Mouse (Mus musculus): Measurements from ENCODE around the gene Tmc3. TPM values are rescaled to one million over a fixed set of nuclear protein-coding genes. Genes with fewer than 3 reads are reported as not detected.

Gene Tmc3
- polyA plus RNA-seq, 2 experiments, result 0.17 to 0.18 TPM

DNA sequence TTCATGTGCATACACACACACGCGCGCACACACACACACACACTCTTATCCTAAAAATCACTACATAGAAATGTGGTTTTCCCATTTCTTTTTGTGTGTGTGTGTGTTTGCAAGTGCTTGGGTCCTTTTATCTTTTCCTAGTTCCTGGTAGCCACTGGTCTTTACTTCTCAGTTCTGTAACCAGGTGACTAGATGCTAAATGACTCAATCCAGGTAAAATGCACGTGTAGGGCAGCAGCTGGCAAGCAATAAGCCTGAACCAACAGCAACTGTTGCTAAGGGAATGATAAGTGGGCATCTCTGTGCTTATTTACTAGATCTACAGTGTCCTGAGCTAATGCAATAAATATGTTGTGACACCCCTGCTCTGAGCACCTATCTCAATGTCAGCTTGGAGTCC, 42.6 kb downstream of the Tmc3 start:
- Histone ChIP-seq H3K9me3 (ENCODE audit: control insufficient read depth, low read length) (no peaks in the 10 kb centered on the region), H3K4me3 (ENCODE audit: insufficient read depth in 1 of 2, low read depth in 2 of 2, low read length in 2 of 2) (no peak overlapping the region), H3K4me1 (replicated peaks; ENCODE audit: control insufficient read depth in 2 of 2, insufficient read depth in 2 of 2, low read length in 1 of 2) (peaks cover 4 to 5% of the 10 kb centered on the region in 2 experiments; a peak in 2 of 4 replicates), H3K4me2 (ENCODE audit: low read depth) (no peak overlapping the region), H3K27me3 (ENCODE audit: control insufficient read depth, insufficient read depth, low read length) (no peaks in the 10 kb centered on the region), H3K36me3 (replicated peaks; ENCODE audit: control insufficient read depth, insufficient read depth, low read depth) (no peaks in the 10 kb centered on the region), H3K27ac (no peak overlapping the region), H3K9ac (replicated peaks) (no peak overlapping the region)
- TF ChIP-seq CTCF (IDR thresholded peaks at IDR 0.05; ENCODE audit: low read depth) (no peak), EP300 (IDR thresholded peaks at IDR 0.05; ENCODE audit: low read depth) (no peak)
- 76% methylated on average over 4 of the region's 4 CpGs for WGBS (ENCODE audit: insufficient replicate concordance)
- ATAC-seq (ENCODE audit: insufficient read depth) (no peak), DNase-seq (ENCODE audit: low read depth in 3 of 3, low spot score in 3 of 3) (no peak)

DNA sequence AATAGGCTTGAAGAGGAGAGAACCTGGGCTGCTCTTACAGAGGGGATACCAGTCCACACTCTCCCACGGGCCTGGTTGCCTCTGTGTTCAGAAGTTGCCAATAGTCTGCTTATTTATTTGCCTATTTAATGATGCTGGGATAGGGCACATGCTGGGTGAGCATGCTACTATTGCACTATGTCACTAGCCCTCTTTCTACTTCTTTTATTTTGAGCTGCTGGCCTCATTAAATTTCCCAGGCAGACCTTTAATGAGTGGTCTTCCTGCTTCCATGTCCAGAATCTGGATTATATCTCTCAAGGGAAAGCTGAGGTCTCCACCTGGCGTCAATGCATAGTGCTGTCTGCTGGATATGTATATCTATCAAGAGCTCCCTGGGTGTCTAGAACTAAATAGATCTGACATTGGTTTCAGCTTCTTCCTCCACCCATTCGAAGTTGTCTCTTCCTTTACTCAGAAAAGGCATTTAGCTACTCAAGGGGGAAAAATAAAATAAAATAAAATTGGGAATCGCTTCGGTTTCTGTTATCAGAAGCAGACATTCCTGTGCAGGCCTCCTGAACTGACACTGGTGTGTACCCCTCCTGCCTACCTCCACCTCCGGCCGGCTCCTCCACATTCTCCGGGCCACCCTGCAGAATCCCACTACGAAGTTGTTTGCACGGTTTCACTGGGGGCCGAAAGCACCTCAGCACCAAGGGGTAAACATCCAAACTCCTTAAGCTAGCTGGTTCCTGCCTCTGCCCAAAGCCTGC, 46.5 kb downstream of the Tmc3 start:
- Histone ChIP-seq H3K36me3 (replicated peaks; ENCODE audit: control insufficient read depth, insufficient read depth, low read depth) (no peaks in the 10 kb centered on the region), H3K4me3 (ENCODE audit: insufficient read depth in 1 of 2, low read depth in 2 of 2, low read length in 2 of 2) (peak overlapping the region; percentile 61 to 62), H3K4me1 (replicated peaks; ENCODE audit: control insufficient read depth in 2 of 2, insufficient read depth in 2 of 2, low read length in 1 of 2) (peaks cover 10 to 17% of the 10 kb centered on the region in 2 experiments), H3K4me2 (ENCODE audit: low read depth) (peak overlapping the region; percentile 80), H3K27ac (no peak overlapping the region), H3K27me3 (ENCODE audit: control insufficient read depth, insufficient read depth, low read length) (no peaks in the 10 kb centered on the region), H3K9ac (replicated peaks) (peak overlapping the region; percentile 64), H3K9me3 (ENCODE audit: control insufficient read depth, low read length) (no peaks in the 10 kb centered on the region)
- 7% methylated on average over 11 of the region's 11 CpGs for WGBS (ENCODE audit: insufficient replicate concordance)
- DNase-seq (ENCODE audit: low read depth in 3 of 3, low spot score in 3 of 3) (no peak), ATAC-seq (ENCODE audit: insufficient read depth) (peak; percentile 66)
- TF ChIP-seq EP300 (IDR thresholded peaks at IDR 0.05; ENCODE audit: low read depth), result no peak
- no peak; the same call in 1 of the 2 replicates for TF ChIP-seq CTCF (IDR thresholded peaks at IDR 0.05; ENCODE audit: low read depth)

DNA sequence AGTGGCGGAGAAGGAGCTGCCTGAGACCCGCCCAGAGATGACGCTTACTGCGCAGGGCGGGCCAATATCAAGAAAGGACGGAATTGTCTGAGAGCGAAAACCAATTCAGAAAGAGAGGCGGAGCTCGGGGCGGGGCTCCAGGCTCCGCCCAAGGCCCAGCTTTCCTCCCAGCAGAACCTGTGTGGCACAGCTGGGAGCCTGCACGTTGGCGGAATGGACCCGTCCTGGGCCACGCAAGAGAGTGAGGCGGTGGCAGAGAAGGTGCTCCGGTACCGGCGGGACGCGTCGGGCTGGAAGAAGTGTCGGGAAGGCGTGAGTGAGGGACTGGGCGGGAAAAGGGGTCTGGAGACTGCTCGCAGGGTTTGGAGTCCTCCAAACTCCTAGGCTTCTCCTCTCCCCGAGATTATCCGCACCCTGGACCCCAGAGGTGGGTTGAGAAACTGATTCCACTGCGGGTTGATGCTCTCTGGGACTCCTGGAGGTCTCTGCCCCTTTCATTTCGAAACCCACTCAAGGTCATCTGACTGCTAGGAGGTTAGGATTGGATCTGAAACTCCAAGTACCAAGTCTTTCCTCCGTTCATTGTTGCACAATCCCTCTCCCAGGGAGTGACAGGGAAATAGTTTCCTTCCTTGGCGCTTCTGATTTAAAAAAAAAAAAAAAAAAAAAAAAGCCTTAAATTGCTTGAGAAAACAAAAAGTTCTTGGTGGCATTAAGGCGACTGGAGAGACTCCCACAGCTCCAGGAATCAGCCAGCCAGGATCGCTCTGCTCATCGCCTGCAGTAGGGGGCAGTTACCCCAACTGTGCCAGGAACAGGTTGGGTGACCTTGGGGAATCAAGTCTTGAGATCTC, 47.3 kb downstream of the Tmc3 start, which contains the start of gene Stard5:
Gene Stard5, plus strand, starts transcription at position 132 of the 854 bp plus-strand sequence.
- DNase-seq (ENCODE audit: low read depth in 3 of 3, low spot score in 3 of 3), result peak; percentile 80 to 83 (median 82)
- ATAC-seq (ENCODE audit: insufficient read depth), result peak; percentile 96
- TF ChIP-seq CTCF (IDR thresholded peaks at IDR 0.05; ENCODE audit: low read depth) (no peak), EP300 (IDR thresholded peaks at IDR 0.05; ENCODE audit: low read depth) (no peak)
- Histone ChIP-seq H3K4me1 (replicated peaks; ENCODE audit: control insufficient read depth in 2 of 2, insufficient read depth in 2 of 2, low read length in 1 of 2) (peaks cover 10 to 17% of the 10 kb centered on the region in 2 experiments), H3K27me3 (ENCODE audit: control insufficient read depth, insufficient read depth, low read length) (no peaks in the 10 kb centered on the region), H3K9me3 (ENCODE audit: control insufficient read depth, low read length) (no peaks in the 10 kb centered on the region), H3K27ac (no peak within 1 kb of the TSS), H3K36me3 (replicated peaks; ENCODE audit: control insufficient read depth, insufficient read depth, low read depth) (no peaks in the 10 kb centered on the region), H3K4me2 (ENCODE audit: low read depth) (peak within 1 kb of the TSS; percentile 80), H3K4me3 (ENCODE audit: insufficient read depth in 1 of 2, low read depth in 2 of 2, low read length in 2 of 2) (peak within 1 kb of the TSS; percentile 61 to 69), H3K9ac (replicated peaks) (peak within 1 kb of the TSS; percentile 64)
- WGBS (ENCODE audit: insufficient replicate concordance), result 1% methylated on average over 35 of the region's 35 CpGs

DNA sequence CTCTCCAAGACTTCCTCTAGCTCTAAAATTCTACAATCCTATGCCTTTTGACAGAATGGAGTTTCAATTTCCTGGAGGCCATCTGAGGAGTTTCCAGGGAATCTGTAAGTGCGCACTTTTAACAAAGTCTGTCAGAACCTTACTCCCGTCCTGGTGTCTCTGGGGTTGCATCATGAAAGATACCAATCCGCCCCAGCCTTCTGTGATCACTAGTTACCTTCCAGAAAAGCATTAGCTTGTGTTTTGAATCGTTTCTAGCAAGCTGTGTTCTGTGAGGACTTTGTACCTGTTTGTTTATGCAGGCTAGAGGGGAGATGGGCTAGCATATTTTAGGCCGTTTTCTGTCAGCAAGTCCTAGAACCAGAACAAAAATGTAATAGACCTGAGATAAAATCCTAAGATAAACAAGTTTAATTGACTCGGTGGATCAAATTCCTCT, 48.0 kb downstream of the Tmc3 start:
- WGBS (ENCODE audit: insufficient replicate concordance), result 52% methylated on average over 6 of the region's 6 CpGs
- H3K27ac ChIP-seq, result no peak overlapping the region
- DNase-seq (ENCODE audit: low read depth in 3 of 3, low spot score in 3 of 3), result no peak

DNA sequence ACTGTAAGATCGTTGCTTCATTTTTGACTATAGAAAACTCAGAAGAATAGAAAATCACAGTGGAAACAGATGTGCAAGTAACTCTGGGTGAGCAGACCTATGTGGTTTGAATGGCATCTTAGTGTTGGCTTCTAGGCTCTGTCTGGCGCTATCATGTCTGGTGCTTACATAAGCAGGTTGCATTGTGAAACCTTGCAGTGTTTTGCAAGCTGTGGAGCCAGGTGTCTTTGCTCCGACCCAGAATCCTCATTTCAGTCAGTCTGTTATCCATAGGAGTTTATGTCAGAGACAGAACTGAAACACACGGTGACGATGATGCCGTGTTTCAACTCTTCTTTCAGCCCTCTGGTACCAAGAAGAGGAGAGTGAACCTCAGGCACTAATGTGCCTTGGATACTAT, 49.1 kb downstream of the Tmc3 start:
- Histone ChIP-seq H3K36me3 (replicated peaks; ENCODE audit: control insufficient read depth, insufficient read depth, low read depth) (no peaks in the 10 kb centered on the region), H3K4me2 (ENCODE audit: low read depth) (no peak overlapping the region), H3K27me3 (ENCODE audit: control insufficient read depth, insufficient read depth, low read length) (no peaks in the 10 kb centered on the region), H3K4me3 (ENCODE audit: insufficient read depth in 1 of 2, low read depth in 2 of 2, low read length in 2 of 2) (no peak overlapping the region), H3K9ac (replicated peaks) (no peak overlapping the region), H3K4me1 (replicated peaks; ENCODE audit: control insufficient read depth in 2 of 2, insufficient read depth in 2 of 2, low read length in 1 of 2) (peaks cover 10 to 17% of the 10 kb centered on the region in 2 experiments), H3K9me3 (ENCODE audit: control insufficient read depth, low read length) (no peaks in the 10 kb centered on the region), H3K27ac (no peak overlapping the region)
- TF ChIP-seq CTCF (IDR thresholded peaks at IDR 0.05; ENCODE audit: low read depth) (no peak), EP300 (IDR thresholded peaks at IDR 0.05; ENCODE audit: low read depth) (no peak)
- DNase-seq (ENCODE audit: low read depth in 3 of 3, low spot score in 3 of 3) (no peak), ATAC-seq (ENCODE audit: insufficient read depth) (no peak)
- WGBS (ENCODE audit: insufficient replicate concordance), result 66% methylated on average over 6 of the region's 6 CpGs

More for the DNA sequence above, 48.0 kb downstream of the Tmc3 start:
- Histone ChIP-seq H3K27me3 (ENCODE audit: control insufficient read depth, insufficient read depth, low read length) (no peaks in the 10 kb centered on the region), H3K36me3 (replicated peaks; ENCODE audit: control insufficient read depth, insufficient read depth, low read depth) (no peaks in the 10 kb centered on the region), H3K9ac (replicated peaks) (peak overlapping the region; percentile 60), H3K9me3 (ENCODE audit: control insufficient read depth, low read length) (no peaks in the 10 kb centered on the region), H3K4me1 (replicated peaks; ENCODE audit: control insufficient read depth in 2 of 2, insufficient read depth in 2 of 2, low read length in 1 of 2) (peaks cover 10 to 17% of the 10 kb centered on the region in 2 experiments), H3K4me3 (ENCODE audit: insufficient read depth in 1 of 2, low read depth in 2 of 2, low read length in 2 of 2) (peak overlapping the region; percentile 36 to 61; a peak in 3 of 4 replicates), H3K4me2 (ENCODE audit: low read depth) (peak overlapping the region; percentile 80)
- no peak for ATAC-seq (ENCODE audit: insufficient read depth)
- TF ChIP-seq EP300 (IDR thresholded peaks at IDR 0.05; ENCODE audit: low read depth), result no peak

Data from liver, embryonic 14.5 days (tissue).